Mouse (Mus musculus) olfactory bulb, adult 2 months (tissue): ENCODE results near the gene Cdsn. TPM values are rescaled to one million over a fixed set of nuclear protein-coding genes. Genes with fewer than 3 reads are reported as not detected.
A peak's percentile ranks its signal among the peaks of the same experiment; 100 is the strongest.

Experiments used
- H3K27ac ChIP-seq: fragments of 200-500 bp; 2 replicates; pipeline ENCODE4 v1.5.1; 2012; ENCODE audit warnings: low read depth, low read length; ENCODE audit not compliant: insufficient read depth
- H3K4me1 ChIP-seq: fragments of 200-500 bp; 2 replicates; pipeline ENCODE4 v1.6.1; 2012; ENCODE audit warnings: low read length; ENCODE audit not compliant: control insufficient read depth, insufficient read depth
- H3K4me3 ChIP-seq: fragments of 200-500 bp; 2 replicates; pipeline ENCODE4 v1.5.1; 2012; ENCODE audit warnings: mild to moderate bottlenecking, low read depth, low read length, moderate library complexity; ENCODE audit not compliant: insufficient read depth
- CTCF ChIP-seq: fragments of 200-500 bp; IDR thresholded peaks from 2 replicates; pipeline ENCODE4 v1.5.1; 2012; ENCODE audit warnings: low read depth, mild to moderate bottlenecking, low read length, moderate library complexity; ENCODE audit not compliant: insufficient read depth
- POLR2A ChIP-seq: fragments of 200-500 bp; IDR thresholded peaks from 2 replicates; pipeline ENCODE4 v1.6.1; 2012; ENCODE audit warnings: mild to moderate bottlenecking, low read depth, low read length, moderate library complexity; ENCODE audit not compliant: insufficient read depth
- WGBS: fragments of 180-500 bp; shearing (Covaris S2); methylation state at CpG from one replicate; pipeline ENCODE4 v1.1.7; 2018; 5-methylcytosine and 5-hydroxymethylcytosine counted together
- polyA plus RNA-seq: library from polyadenylated mRNA; stranded (reverse); fragments of >200 nt; gene quantifications from 2 replicates; pipeline ENCODE4 v1.2.4, GENCODE M21; 2012; ENCODE audit warnings: low replicate concordance; ENCODE audit not compliant: missing spikeins, insufficient read depth, insufficient read length

The Cdsn gene
- polyA plus RNA-seq, 1 experiment: not detected

- Histone ChIP-seq H3K4me1 (peaks cover 23% of the 10 kb centered on the region), H3K4me3 (no peak overlapping the region), H3K27ac (no peak overlapping the region)
- WGBS: 28% methylated on average over 6 of the region's 6 CpGs
- TF ChIP-seq CTCF: peak; percentile 81
- TF ChIP-seq POLR2A: no peak
Measured at GRCm38 (mm10) chr17:35544680-35545079, 7.2 kb upstream of the Cdsn start.

DNA sequence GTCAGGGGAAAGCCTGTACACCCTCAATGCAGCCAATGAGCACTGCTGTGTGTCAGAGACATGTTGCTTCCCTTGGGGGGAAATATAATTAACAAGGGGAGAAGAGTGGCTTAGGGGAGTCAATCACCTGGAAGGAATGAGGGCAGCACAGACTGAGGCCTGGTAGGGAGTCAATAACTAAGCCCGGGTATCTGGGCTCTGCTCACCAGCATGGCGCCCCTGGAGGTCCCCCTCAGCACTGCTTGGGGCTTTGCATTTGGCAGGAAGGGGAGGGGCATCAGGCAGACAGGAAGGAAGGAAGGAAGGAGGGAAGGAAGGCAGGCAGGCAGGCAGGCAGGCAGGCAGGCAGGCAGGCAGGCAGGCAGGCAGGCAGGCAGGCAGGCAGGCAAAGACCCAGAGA, 4.5 kb upstream of the Cdsn start:
- TF ChIP-seq POLR2A (no peak), CTCF (no peak)
- peaks cover 43% of the 10 kb centered on the region for H3K4me1 ChIP-seq
- H3K4me3 ChIP-seq: no peak overlapping the region
- H3K27ac ChIP-seq: no peak overlapping the region
- 63% methylated on average over 2 of the region's 2 CpGs for WGBS

GRCm38 (mm10) chr17:35548636-35549035, 3.3 kb upstream of the Cdsn start:
- no peak for TF ChIP-seq POLR2A
- TF ChIP-seq CTCF: no peak
- H3K4me3 ChIP-seq: no peak overlapping the region
- peak overlapping the region; percentile 58; the same call in 1 of the 2 replicates for H3K27ac ChIP-seq
- peaks cover 32% of the 10 kb centered on the region for H3K4me1 ChIP-seq
- 51% methylated on average over 5 of the region's 5 CpGs for WGBS

DNA sequence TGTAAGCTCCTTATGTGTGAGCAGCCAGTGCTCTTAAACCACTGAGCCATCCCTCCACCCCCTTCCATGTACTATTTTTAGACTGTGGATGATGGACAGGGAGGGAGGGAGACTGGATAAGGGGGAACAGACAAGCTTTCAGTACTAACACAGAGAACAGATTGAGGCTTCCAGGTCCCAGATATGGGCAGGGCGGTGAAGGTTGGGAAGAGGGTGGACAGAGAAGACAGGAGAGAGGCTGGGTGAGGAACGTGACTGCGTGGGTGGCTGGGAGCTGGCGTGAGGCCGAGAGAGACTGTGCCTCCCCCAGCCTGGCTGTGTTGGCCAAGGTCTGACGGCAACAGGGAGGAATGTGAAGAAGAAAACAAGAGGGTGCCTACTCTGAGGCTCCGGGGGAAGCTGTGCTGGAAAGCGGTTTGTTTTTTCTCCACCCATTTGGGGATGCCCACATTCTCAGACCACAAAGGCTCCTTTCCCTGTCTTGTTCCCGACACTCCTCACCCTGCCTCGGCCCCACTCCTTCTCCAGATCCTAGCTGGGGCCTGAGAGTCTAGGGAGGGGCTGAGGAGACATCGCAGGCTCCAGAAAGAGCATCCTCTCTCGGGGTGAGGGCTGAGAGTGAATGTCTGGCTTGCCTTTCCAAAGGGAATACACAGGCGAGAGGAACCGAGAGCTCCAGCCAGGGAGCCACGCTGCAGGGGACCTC, 2.3 kb upstream of the Cdsn start:
- Histone ChIP-seq H3K27ac (peak overlapping the region; percentile 86), H3K4me1 (peaks cover 29% of the 10 kb centered on the region), H3K4me3 (no peak overlapping the region)
- TF ChIP-seq CTCF (no peak), POLR2A (no peak)
- 11% methylated on average over 15 of the region's 15 CpGs for WGBS

- 94% methylated on average over 4 of the region's 4 CpGs for WGBS
- Histone ChIP-seq H3K27ac (peak overlapping the region; percentile 86), H3K4me1 (peaks cover 29% of the 10 kb centered on the region), H3K4me3 (no peak overlapping the region)
- TF ChIP-seq POLR2A (no peak), CTCF (no peak)
Measured at GRCm38 (mm10) chr17:35550143-35550494, 1.8 kb upstream of the Cdsn start.

DNA sequence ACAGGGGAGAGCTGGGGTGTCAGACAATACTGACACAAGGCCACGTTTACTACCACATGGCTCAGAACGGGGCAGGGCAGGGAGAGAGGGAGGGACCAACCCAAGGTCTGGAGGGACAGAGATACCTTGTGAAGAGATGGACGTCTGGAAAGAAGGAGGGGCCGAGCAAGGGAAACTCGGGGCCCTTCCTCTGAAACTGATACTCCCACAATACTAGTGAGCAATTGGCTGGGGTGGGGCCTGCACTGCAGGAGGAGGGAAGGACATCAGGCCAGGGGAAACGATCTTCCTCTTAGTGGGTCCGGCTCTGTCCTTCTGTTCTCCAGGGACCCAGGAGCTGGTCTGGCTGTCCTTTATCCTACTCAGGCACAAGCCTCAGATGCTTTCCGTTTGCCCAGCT, 1.1 kb upstream of the Cdsn start:
- WGBS: 71% methylated on average over 8 of the region's 8 CpGs
- TF ChIP-seq POLR2A: no peak
- TF ChIP-seq CTCF: no peak
- peaks cover 29% of the 10 kb centered on the region for H3K4me1 ChIP-seq
- no peak overlapping the region; the same call in 1 of the 2 replicates for H3K27ac ChIP-seq
- no peak overlapping the region for H3K4me3 ChIP-seq

DNA sequence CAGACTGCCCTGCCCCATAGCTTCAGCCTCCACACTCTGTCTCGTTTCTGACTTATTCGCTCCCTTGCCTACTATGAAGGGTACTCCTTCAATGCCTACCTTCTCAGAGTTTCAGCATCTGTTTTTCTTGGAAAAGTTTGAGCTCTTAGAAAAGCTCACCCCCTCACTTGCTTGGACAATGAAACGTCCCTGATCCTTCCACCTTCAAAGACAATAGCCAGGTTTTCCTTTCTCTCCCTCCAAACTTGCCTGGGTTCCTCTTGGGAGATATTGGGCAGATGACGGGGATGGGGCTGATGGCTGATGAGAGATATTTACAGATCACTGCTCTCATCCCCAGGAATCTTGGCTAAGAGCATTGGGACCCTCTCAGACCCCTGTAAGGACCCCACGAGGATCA, 2.4 kb downstream of the Cdsn start:
- WGBS: 85% methylated on average over 5 of the region's 5 CpGs
- H3K4me1 ChIP-seq: peaks cover 31% of the 10 kb centered on the region
- H3K27ac ChIP-seq: no peak overlapping the region
- TF ChIP-seq POLR2A (no peak), CTCF (no peak)
- no peak overlapping the region for H3K4me3 ChIP-seq

DNA sequence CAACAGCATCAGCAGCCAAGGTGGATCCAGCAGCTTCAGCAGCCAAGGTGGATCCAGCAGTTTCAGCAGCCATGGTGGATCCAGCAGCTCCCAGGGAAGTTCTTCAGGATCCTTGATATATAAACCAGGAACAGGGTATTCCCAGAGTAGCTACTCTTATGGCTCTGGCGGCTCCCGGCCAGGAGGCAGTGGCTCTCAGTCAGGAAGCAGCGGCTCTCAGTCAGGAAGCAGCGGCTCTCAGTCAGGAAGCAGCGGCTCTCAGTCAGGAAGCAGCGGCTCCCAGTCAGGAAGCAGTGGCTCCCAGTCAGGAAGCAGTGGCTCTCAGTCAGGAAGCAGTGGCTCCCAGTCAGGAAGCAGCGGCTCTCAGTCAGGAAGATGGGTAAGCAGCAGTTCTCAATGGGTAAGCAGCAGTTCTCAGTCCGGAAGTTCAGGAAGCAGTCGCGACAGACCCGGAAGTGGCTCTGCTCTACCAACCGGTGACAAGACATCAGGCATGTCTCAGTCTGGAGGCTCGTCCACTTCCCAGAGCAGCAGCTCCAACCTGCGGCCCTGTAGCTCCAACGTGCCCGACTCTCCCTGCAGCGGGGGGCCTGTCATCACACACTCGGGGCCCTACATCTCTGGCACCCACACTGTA, 3.0 kb downstream of the Cdsn start:
- TF ChIP-seq POLR2A (no peak), CTCF (no peak)
- no peak overlapping the region for H3K4me3 ChIP-seq
- H3K4me1 ChIP-seq: peaks cover 25% of the 10 kb centered on the region
- WGBS: 94% methylated on average over 18 of the region's 18 CpGs
- no peak overlapping the region for H3K27ac ChIP-seq

- H3K4me3 ChIP-seq: no peak overlapping the region
- WGBS: 85% methylated on average over 13 of the region's 13 CpGs
- peaks cover 14% of the 10 kb centered on the region for H3K4me1 ChIP-seq
- TF ChIP-seq POLR2A (no peak), CTCF (no peak)
- no peak overlapping the region for H3K27ac ChIP-seq
Measured at GRCm38 (mm10) chr17:35556186-35556765, 4.3 kb downstream of the Cdsn start.
